Mouse (Mus musculus) thymus, postnatal 36 days (tissue): ENCODE results near the gene Nme7.

Experiments
- DNase-seq, 2 experiments: peaks; one replicate each; pipeline ENCODE4 v3.0.0; 2022; ENCODE audit warnings: mixed read lengths in 2 of 2

Gene Nme7

DNA sequence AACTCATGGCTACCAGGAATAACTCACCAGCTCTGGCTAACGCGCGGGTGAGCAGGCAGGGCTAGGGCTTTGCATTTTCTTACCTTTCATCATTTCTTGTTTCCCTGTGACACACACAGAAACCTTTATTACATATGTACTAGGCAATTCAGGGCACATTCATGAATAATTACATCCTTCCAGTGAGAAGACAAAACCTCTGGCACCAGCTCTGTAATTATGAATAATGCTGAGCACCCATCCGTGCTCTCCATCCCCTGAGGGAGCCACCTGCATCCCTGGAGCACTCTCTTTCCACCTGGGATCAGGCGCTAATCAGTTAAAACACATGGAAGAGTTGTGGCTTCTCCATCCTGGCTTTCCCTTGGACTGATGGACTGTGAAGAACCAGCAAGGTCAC is at the start of gene Nme7:
Gene Nme7 (plus strand): TSS at position 301 of the 400 bp plus-strand sequence.
- no peak for DNase-seq

GRCm38 (mm10) chr1:164254836-164255235 is 49.1 kb upstream of the Nme7 start:
- no peak for DNase-seq

GRCm38 (mm10) chr1:164260171-164261028 is 43.5 kb upstream of the Nme7 start:
- DNase-seq = no peak

- DNase-seq = no peak
These were observed 42.4 kb upstream of the Nme7 start for GRCm38 (mm10) chr1:164261553-164261952.

- DNase-seq = no peak
These were observed 33.0 kb upstream of the Nme7 start for GRCm38 (mm10) chr1:164270941-164271340.

DNA sequence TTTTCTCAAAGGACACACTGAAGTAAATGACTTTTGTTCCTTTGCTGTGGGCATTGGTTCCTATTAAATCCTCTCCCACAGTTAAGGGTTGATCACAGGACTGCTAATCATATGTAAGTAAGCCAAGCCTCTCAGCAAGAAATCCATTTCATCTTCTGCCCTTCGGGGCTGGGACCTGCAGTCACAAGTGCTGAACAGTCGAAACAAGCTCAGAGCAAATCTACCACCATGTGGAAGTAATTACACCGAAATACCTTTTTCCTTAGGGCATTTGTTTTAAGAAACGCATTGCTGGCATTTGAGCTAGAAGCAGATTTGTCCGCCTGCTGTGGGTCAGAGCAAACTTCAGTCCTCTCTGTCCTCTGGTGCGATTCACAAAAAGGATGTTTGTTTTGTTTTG is 30.3 kb upstream of the Nme7 start:
- DNase-seq = no peak

GRCm38 (mm10) chr1:164275455-164275954 is 28.4 kb upstream of the Nme7 start, which contains the start of gene Ccdc181:
TSS of gene Ccdc181 (plus strand) at chr1:164275585.
- DNase-seq = peak; percentile 97 to 99

DNA sequence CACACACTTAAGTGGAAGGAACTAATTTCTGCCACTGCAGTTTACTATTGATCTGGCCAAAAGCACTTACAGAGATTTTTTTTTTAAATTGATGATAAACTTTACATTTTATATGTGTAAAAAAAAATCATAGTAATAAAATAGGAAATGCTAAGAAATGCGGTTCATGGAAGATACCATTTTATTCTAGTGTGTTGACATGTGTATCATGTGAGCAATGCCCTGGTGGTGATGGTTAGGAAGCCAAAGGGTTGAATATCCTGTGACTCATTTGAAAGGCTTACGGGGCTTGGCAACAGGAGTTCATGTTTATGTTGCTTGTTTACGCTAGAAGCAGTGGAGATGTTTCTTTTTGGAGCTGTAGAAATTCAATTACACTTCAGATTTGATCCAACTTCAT is 27.4 kb upstream of the Nme7 start:
- DNase-seq = no peak

DNA sequence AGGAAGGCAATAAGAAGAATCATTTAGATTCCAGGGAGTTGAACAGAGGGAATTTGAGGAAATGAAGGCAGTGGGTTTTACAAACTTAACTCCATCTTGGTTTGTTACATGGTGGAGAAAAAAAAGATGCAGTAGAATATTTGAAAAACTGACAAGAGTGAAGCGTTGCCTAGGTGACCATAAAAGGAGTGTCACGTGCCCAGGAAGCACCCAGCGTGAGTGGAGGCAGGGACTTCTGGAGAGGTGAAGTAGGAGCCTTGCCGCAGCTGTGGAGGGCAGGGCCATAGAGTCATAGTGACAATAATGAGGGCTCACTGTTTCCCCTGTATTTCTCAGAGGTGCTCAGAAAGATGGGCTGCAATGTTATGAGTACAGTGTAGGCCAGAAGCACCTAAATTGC is 24.6 kb upstream of the Nme7 start:
- DNase-seq = peak; percentile 12 to 48

- DNase-seq = no peak
These were observed 19.9 kb upstream of the Nme7 start for GRCm38 (mm10) chr1:164284007-164284406.

DNA sequence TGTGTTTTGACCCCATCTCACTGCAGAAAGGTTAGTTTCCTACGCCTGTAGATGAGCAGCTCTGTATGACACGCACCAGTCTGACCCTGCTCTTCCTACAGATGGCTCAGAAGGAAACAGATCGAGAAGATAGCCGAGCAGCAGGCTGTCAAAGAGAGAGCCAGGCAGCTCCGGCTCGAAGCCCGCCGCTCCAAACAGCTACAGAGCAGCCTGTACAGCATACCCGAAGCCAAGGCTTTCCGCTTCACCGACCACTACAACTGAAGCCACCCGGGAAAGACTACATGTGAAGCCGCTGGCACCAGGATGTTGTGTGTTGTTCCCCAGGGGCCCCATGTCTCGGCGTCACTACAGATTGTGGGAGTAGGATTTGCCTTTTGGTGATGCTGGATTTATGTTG is 16.5 kb upstream of the Nme7 start:
- no peak for DNase-seq

DNA sequence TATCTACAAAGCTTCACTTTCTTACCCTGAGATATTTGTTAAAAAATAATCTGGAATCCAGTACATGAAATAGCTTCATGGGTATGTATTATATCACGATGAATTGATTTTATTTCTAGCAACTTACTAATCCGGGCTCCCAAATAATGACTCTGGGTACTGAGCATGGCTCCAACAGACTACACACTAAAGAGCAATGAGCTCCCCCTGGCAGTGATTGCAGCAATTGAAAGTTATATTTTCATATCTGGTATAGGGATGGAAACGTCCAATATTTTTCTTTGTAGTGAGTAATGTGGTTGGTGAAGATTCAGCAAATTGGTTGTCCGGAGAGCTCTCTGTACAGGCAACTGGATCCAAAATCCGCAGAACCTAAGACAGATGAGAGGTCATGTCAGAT is 11.9 kb upstream of the Nme7 start:
- no peak for DNase-seq

DNA sequence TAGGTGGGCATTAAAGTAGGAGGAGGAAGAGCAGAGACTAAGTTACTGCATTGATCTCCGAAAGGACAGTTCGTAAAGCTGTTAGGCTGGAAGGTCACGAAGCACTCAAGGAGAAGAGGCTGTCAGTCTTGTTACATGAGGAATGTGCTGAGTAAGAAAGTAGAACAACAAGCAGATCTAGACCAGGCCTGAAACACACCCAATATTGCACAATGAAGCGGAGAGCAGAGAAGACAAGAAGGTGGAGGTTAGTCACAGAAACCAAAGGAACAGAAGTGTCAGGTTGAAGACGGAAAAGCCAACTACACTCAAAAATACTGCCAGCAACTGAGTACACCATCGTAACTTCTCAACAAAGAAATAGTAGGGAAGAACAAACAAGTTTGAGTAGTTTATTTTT is 9.8 kb upstream of the Nme7 start:
- DNase-seq = no peak

DNA sequence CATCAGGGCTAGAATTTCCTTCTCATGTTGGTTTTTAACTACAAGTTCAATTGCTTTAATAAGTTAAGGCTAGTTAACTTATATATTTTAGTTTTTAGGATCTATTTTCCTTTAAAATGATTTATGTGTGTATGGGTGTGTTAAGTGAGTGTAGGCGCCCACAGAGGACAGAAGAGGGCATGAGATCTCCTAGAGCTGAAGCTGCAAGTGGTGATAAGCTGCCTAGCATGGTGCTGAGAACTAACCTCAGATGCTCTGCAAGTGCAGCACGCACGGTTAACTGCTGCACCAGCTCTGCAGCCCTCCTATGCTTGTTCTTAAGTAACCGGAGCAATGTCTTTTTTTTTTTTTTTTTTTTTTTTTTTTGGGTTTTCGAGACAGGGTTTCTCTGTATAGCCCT is 7.4 kb upstream of the Nme7 start:
- DNase-seq = no peak

DNA sequence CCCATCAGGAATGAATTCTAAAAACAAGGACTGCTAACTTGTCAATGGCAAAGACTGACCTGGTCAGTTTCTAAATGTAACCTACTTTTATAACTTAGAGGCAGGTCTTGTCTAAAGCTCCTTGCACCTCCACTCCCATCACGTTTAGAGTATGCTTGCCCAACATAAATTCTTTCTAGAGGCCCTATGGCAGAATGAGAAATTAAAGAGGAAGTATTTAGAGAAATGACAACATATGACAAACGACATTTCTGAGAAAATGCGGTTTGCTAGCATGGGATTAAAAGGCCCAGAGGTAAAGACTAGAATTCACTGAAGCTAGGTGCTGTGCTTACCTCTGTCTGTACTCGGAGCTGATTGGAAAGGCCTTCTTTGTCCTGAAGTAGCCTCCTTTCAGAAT is 2.0 kb upstream of the Nme7 start:
- DNase-seq = no peak

- DNase-seq = peak; percentile 97
These were observed 3.3 kb downstream of the Nme7 start, which contains the start of gene Blzf1 for GRCm38 (mm10) chr1:164307124-164307751. TSS of gene Blzf1 (minus strand) at chr1:164307489.

DNA sequence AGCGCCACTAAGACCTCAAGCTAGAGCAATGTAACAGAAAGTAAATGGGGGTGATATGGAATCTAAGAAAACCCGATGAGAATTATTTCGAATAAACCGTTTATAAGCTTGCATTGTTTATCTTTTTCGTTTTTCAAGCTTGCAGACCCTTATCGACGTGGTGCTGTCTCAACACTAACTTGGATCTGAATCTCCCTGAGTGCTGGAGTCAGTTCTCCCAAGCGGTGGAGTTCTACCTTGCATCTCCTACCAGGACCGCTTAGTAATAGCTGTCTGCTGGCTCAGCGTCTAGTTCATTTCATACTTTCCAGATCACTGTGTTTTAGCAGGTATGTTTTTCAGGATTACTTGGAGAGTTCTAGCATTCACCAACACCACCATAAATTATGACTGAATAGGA is 4.0 kb downstream of the Nme7 start:
- DNase-seq = no peak

GRCm38 (mm10) chr1:164314085-164314484 is 10.2 kb downstream of the Nme7 start:
- no peak for DNase-seq

GRCm38 (mm10) chr1:164315266-164315665 is 11.3 kb downstream of the Nme7 start:
- peak; percentile 39 to 41 for DNase-seq

GRCm38 (mm10) chr1:164316697-164317096 is 12.8 kb downstream of the Nme7 start:
- peak; percentile 49 to 68 for DNase-seq

DNA sequence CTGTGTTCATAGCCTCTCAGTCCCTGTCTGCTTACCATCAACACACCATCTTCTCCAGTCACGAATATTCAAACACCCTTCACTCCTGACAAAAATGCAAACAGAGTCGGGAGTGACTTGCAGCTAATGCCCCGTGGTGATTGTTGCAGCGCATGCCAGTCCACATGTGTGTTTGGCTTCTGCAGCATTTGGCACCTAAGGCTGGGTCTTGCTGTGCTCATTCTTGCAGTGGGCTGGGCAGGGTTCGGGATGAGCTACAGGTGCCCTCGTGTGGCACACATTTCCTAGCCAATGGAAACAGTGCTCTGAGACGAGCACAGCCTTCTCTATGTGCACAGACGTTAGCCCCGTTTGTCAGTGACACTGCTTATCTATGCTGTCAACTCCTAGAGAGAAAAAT is 13.3 kb downstream of the Nme7 start:
- no peak for DNase-seq

- DNase-seq = no peak
These were observed 14.6 kb downstream of the Nme7 start for GRCm38 (mm10) chr1:164318474-164318873.

- DNase-seq = no peak
These were observed 15.7 kb downstream of the Nme7 start for GRCm38 (mm10) chr1:164319542-164320140.

DNA sequence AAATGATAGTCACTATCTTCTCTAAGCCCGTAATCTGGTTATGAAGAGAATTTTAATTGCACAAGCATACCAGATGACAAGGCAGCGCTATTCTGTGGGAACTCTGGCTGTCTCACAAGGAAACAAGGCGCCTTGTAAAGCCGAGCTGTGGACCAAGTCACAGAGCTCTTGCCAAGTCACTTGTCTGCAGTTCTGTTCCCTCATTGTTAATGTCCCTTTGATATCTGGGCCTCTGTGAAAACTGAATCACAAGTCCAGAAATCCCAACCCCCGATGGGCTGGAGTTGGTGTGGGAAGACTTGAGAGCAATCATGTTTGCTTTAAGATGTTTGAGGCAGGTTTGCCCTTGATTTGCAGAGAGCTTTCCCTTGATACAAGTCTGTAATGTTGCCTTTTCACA is 16.8 kb downstream of the Nme7 start:
- DNase-seq = no peak
